9 mouse cellular contexts compared by ENCODE assay signal in the genomic region with DNA sequence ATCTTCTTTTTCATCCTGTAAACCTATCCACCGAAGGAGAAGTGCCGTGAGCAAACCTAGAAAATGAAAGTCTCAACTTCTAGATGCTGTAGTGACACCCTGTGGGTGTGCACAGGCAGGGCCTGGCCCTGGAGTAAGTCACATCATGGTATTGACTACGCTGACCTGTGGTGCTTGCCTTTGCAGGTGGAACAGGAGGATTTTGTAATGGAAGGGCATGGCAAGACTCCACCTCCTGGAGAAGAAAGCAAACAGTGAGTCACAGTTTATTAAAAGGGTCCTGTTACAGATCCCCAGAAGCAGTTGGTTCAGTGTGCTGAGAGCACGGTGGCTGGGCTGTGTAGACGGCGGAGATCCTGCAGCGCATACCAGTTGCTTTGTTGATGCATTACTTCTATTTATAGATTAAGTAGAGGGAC.
DNase-seq lines count a peak whose midpoint lies in the region; ATAC-seq and TF ChIP-seq lines count a peak whose summit lies in the region.
"Had no signal": no experiment of that assay in that cellular context is flagged by ENCODE, and none has a peak within 500 bp of the region (broad histone marks: within the 10 kb centered on the region; RNA-seq: fewer than 3 reads in every experiment).

No protein-coding gene starts in this region.

- H3K27me3 ChIP-seq in liver, embryonic 14.5 days (ENCODE audit: control insufficient read depth, insufficient read depth, low read length) = no peaks in the 10 kb centered on the region
- no peaks in the 10 kb centered on the region for H3K27me3 ChIP-seq in stomach, embryonic 14.5 days (ENCODE audit: control insufficient read depth, insufficient read depth, low read length)
- H3K27me3 ChIP-seq: midbrain, embryonic 15.5 days had no signal

- intact Hi-C loops in left cerebral cortex, postnatal 36 days (cut with DNase I) = no loop called here

- peaks cover 2 to 6% of the 10 kb centered on the region in 2 experiments; a peak in 1 of 4 replicates for H3K4me1 ChIP-seq in liver, embryonic 14.5 days (replicated peaks; ENCODE audit: control insufficient read depth in 2 of 2, insufficient read depth in 2 of 2, low read length in 1 of 2)
- peaks cover 3% of the 10 kb centered on the region; the same call in 1 of the 2 replicates for H3K4me1 ChIP-seq in stomach, embryonic 14.5 days (ENCODE audit: control insufficient read depth, insufficient read depth, low read length)
- H3K4me1 ChIP-seq: midbrain, embryonic 15.5 days had no signal

- peak; percentile 56 for ATAC-seq in erythroid progenitor cell, adult 5-6 weeks (replicated peaks; ENCODE audit: low FRiP score, poor library complexity, severe bottlenecking)
- ATAC-seq in liver, embryonic 14.5 days (ENCODE audit: insufficient read depth) = no peak
- ATAC-seq in stomach, embryonic 14.5 days (ENCODE audit: insufficient number of reproducible peaks, insufficient read depth, low FRiP score, low read depth) = peak; percentile 88
- ATAC-seq: midbrain, embryonic 15.5 days had no signal

- no peak overlapping the region for H3K4me2 ChIP-seq in liver, embryonic 14.5 days (ENCODE audit: low read depth)
- no peak overlapping the region for H3K4me2 ChIP-seq in stomach, embryonic 14.5 days (replicated peaks; ENCODE audit: low read depth, low read length)
- H3K4me2 ChIP-seq: midbrain, embryonic 15.5 days had no signal

- no peak overlapping the region for H3K9ac ChIP-seq in liver, embryonic 14.5 days (replicated peaks)
- H3K9ac ChIP-seq in stomach, embryonic 14.5 days (replicated peaks; ENCODE audit: low read depth, low read length) = no peak overlapping the region
- H3K9ac ChIP-seq: midbrain, embryonic 15.5 days had no signal

- H3K27ac ChIP-seq in liver, embryonic 14.5 days = no peak overlapping the region
- peak overlapping the region; percentile 48; the same call in 1 of the 2 replicates for H3K27ac ChIP-seq in stomach, embryonic 14.5 days (ENCODE audit: low read length)
- H3K27ac ChIP-seq: midbrain, embryonic 15.5 days had no signal

- H3K4me3 ChIP-seq in liver, embryonic 14.5 days (ENCODE audit: insufficient read depth in 1 of 2, low read depth in 2 of 2, low read length in 2 of 2) = no peak overlapping the region
- no peak overlapping the region for H3K4me3 ChIP-seq in stomach, embryonic 14.5 days (ENCODE audit: low read depth, low read length)
- H3K4me3 ChIP-seq: midbrain, embryonic 15.5 days had no signal

- TF ChIP-seq CTCF in liver, embryonic 14.5 days (IDR thresholded peaks at IDR 0.05; ENCODE audit: low read depth) = peak; percentile 58

- no peak for TF ChIP-seq EP300 in liver, embryonic 14.5 days (IDR thresholded peaks at IDR 0.05; ENCODE audit: low read depth)

- H3K36me3 ChIP-seq in liver, embryonic 14.5 days (replicated peaks; ENCODE audit: control insufficient read depth, insufficient read depth, low read depth) = no peaks in the 10 kb centered on the region
- H3K36me3 ChIP-seq in stomach, embryonic 14.5 days (ENCODE audit: control insufficient read depth, insufficient read depth, low read length) = no peaks in the 10 kb centered on the region
- H3K36me3 ChIP-seq: midbrain, embryonic 15.5 days had no signal

- peak; percentile 9 for DNase-seq in ovary, postnatal 36 days (ENCODE audit: low spot score)
- no peak for DNase-seq in ovary, postnatal 14 days (ENCODE audit: low spot score)
- DNase-seq in liver, embryonic 14.5 days (ENCODE audit: low read depth in 3 of 3, low spot score in 3 of 3) = no peak
- DNase-seq in thymus, postnatal 0 days (ENCODE audit: low spot score) = no peak
- DNase-seq in frontal cortex, postnatal 36 days (ENCODE audit: low spot score in 2 of 2) = no peak
- no peak for DNase-seq in left cerebral cortex, postnatal 36 days (ENCODE audit: low spot score in 2 of 2)

- WGBS in liver, embryonic 14.5 days (ENCODE audit: insufficient replicate concordance) = 65% methylated on average over 7 of the region's 7 CpGs
- 29% methylated on average over 7 of the region's 7 CpGs for WGBS in stomach, embryonic 14.5 days

- H3K9me3 ChIP-seq in liver, embryonic 14.5 days (ENCODE audit: control insufficient read depth, low read length) = no peaks in the 10 kb centered on the region
- no peaks in the 10 kb centered on the region for H3K9me3 ChIP-seq in stomach, embryonic 14.5 days (ENCODE audit: control insufficient read depth, low read depth, low read length)
- H3K9me3 ChIP-seq: midbrain, embryonic 15.5 days had no signal
